Mouse (Mus musculus): ENCODE measurements around the gene Msmp. TPM values are rescaled to one million over a fixed set of nuclear protein-coding genes. Genes with fewer than 3 reads are reported as not detected.

The Msmp gene
- polyA plus RNA-seq, 1 experiment from 2014 or later, result 1.5 TPM

- WGBS, result 88% methylated on average over 4 of the region's 4 CpGs
- Histone ChIP-seq H3K4me3 (no peak overlapping the region), H3K27ac (no peak overlapping the region), H3K36me3 (peaks cover 47% of the 10 kb centered on the region), H3K27me3 (no peaks in the 10 kb centered on the region), H3K4me2 (no peak overlapping the region), H3K4me1 (peaks cover 27% of the 10 kb centered on the region), H3K9ac (no peak overlapping the region), H3K9me3 (no peaks in the 10 kb centered on the region)
- no peak for ATAC-seq (ENCODE audit: borderline replicate concordance, extremely low read depth, low FRiP score, low TSS enrichment)
Observed at GRCm38 (mm10) chr4:43573561-43573960, 10.7 kb downstream of the Msmp start.

GRCm38 (mm10) chr4:43571395-43572045 is 12.8 kb downstream of the Msmp start:
- Histone ChIP-seq H3K4me2 (no peak overlapping the region), H3K9ac (no peak overlapping the region), H3K36me3 (peaks cover 67% of the 10 kb centered on the region)

GRCm38 (mm10) chr4:43567140-43567539 is 17.2 kb downstream of the Msmp start:
- Histone ChIP-seq H3K4me2 (no peak overlapping the region), H3K27ac (no peak overlapping the region), H3K36me3 (peaks cover 73% of the 10 kb centered on the region), H3K9me3 (no peaks in the 10 kb centered on the region), H3K4me1 (peaks cover 14% of the 10 kb centered on the region), H3K9ac (no peak overlapping the region), H3K27me3 (no peaks in the 10 kb centered on the region), H3K4me3 (no peak overlapping the region)
- ATAC-seq (ENCODE audit: borderline replicate concordance, extremely low read depth, low FRiP score, low TSS enrichment), result no peak
- WGBS, result 88% methylated on average over 9 of the region's 9 CpGs

More at GRCm38 (mm10) chr4:43571395-43572045, 12.8 kb downstream of the Msmp start:
- no peak for ATAC-seq (ENCODE audit: borderline replicate concordance, extremely low read depth, low FRiP score, low TSS enrichment)
- H3K27me3 ChIP-seq, result no peaks in the 10 kb centered on the region
- H3K27ac ChIP-seq, result no peak overlapping the region
- WGBS, result 79% methylated on average over 6 of the region's 6 CpGs
- peaks cover 11% of the 10 kb centered on the region for H3K4me1 ChIP-seq
- no peak overlapping the region for H3K4me3 ChIP-seq
- H3K9me3 ChIP-seq, result no peaks in the 10 kb centered on the region

- no peaks in the 10 kb centered on the region for H3K9me3 ChIP-seq
Observed at GRCm38 (mm10) chr4:43564231-43564630, 20.1 kb downstream of the Msmp start.

GRCm38 (mm10) chr4:43563601-43563875 is 20.8 kb downstream of the Msmp start:
- Histone ChIP-seq H3K9ac (peak overlapping the region; percentile 80), H3K4me1 (peaks cover 41% of the 10 kb centered on the region), H3K27me3 (no peaks in the 10 kb centered on the region), H3K36me3 (peaks cover 40% of the 10 kb centered on the region), H3K4me3 (peak overlapping the region; percentile 62), H3K4me2 (peak overlapping the region; percentile 69), H3K27ac (no peak overlapping the region), H3K9me3 (no peaks in the 10 kb centered on the region)
- WGBS, result 75% methylated on average over 4 of the region's 4 CpGs
- ATAC-seq (ENCODE audit: borderline replicate concordance, extremely low read depth, low FRiP score, low TSS enrichment), result no peak

More at GRCm38 (mm10) chr4:43564231-43564630, 20.1 kb downstream of the Msmp start:
- Histone ChIP-seq H3K27ac (no peak overlapping the region), H3K27me3 (no peaks in the 10 kb centered on the region), H3K4me1 (peaks cover 34% of the 10 kb centered on the region), H3K4me3 (no peak overlapping the region), H3K4me2 (no peak overlapping the region), H3K36me3 (peaks cover 47% of the 10 kb centered on the region), H3K9ac (no peak overlapping the region)
- 27% methylated on average over 2 of the region's 2 CpGs for WGBS
- no peak for ATAC-seq (ENCODE audit: borderline replicate concordance, extremely low read depth, low FRiP score, low TSS enrichment)

- H3K9me3 ChIP-seq, result no peaks in the 10 kb centered on the region
- 6% methylated on average over 22 of the region's 22 CpGs for WGBS
- peak overlapping the region; percentile 99 for H3K27ac ChIP-seq
- peaks cover 35% of the 10 kb centered on the region for H3K36me3 ChIP-seq
- ATAC-seq (ENCODE audit: borderline replicate concordance, extremely low read depth, low FRiP score, low TSS enrichment), result no peak; the same call in 1 of the 2 replicates
- peak overlapping the region; percentile 80 for H3K9ac ChIP-seq
- H3K4me3 ChIP-seq, result peak overlapping the region; percentile 62
- peaks cover 46% of the 10 kb centered on the region for H3K4me1 ChIP-seq
- H3K4me2 ChIP-seq, result peak overlapping the region; percentile 69
- no peaks in the 10 kb centered on the region for H3K27me3 ChIP-seq
Observed at GRCm38 (mm10) chr4:43562769-43563600, 21.3 kb downstream of the Msmp start.

- H3K27ac ChIP-seq, result peak within 1 kb of the TSS; percentile 99
- WGBS, result under 1% methylated on average over 62 of the region's 62 CpGs
- H3K4me1 ChIP-seq, result peaks cover 54% of the 10 kb centered on the region
- H3K4me2 ChIP-seq, result peak within 1 kb of the TSS; percentile 69
- peak; percentile 88 for ATAC-seq (ENCODE audit: borderline replicate concordance, extremely low read depth, low FRiP score, low TSS enrichment)
- peak within 1 kb of the TSS; percentile 62 for H3K4me3 ChIP-seq
- peaks cover 27% of the 10 kb centered on the region for H3K36me3 ChIP-seq
- H3K9me3 ChIP-seq, result no peaks in the 10 kb centered on the region
- peak within 1 kb of the TSS; percentile 80 for H3K9ac ChIP-seq
- H3K27me3 ChIP-seq, result no peaks in the 10 kb centered on the region
Observed at GRCm38 (mm10) chr4:43561997-43562768, 22.1 kb downstream of the Msmp start, which contains the start of the genes Creb3 and Tln1. TSS of gene Creb3 (plus strand) at chr4:43562332. TSS of gene Tln1 (minus strand) at chr4:43562691.

GRCm38 (mm10) chr4:43561436-43561996 is 22.8 kb downstream of the Msmp start:
- peaks cover 59% of the 10 kb centered on the region for H3K4me1 ChIP-seq

GRCm38 (mm10) chr4:43560976-43561375 is 23.3 kb downstream of the Msmp start:
- WGBS, result 10% methylated on average over 2 of the region's 2 CpGs
- ATAC-seq (ENCODE audit: borderline replicate concordance, extremely low read depth, low FRiP score, low TSS enrichment), result no peak
- peaks cover 59% of the 10 kb centered on the region for H3K4me1 ChIP-seq
- H3K9me3 ChIP-seq, result no peaks in the 10 kb centered on the region
- no peaks in the 10 kb centered on the region for H3K27me3 ChIP-seq
- peak overlapping the region; percentile 69 for H3K4me2 ChIP-seq
- peak overlapping the region; percentile 62 for H3K4me3 ChIP-seq
- peaks cover 27% of the 10 kb centered on the region for H3K36me3 ChIP-seq
- peak overlapping the region; percentile 80 for H3K9ac ChIP-seq
- peak overlapping the region; percentile 99 for H3K27ac ChIP-seq

More at GRCm38 (mm10) chr4:43561436-43561996, 22.8 kb downstream of the Msmp start:
- Histone ChIP-seq H3K36me3 (peaks cover 27% of the 10 kb centered on the region), H3K9ac (peak overlapping the region; percentile 80), H3K9me3 (no peaks in the 10 kb centered on the region), H3K4me3 (peak overlapping the region; percentile 62), H3K4me2 (peak overlapping the region; percentile 69), H3K27me3 (no peaks in the 10 kb centered on the region), H3K27ac (peak overlapping the region; percentile 99)
- 1% methylated on average over 16 of the region's 16 CpGs for WGBS
- peak; percentile 1; the same call in 1 of the 2 replicates for ATAC-seq (ENCODE audit: borderline replicate concordance, extremely low read depth, low FRiP score, low TSS enrichment)

GRCm38 (mm10) chr4:43560243-43560611 is 24.1 kb downstream of the Msmp start:
- peak overlapping the region; percentile 62 for H3K4me3 ChIP-seq
- WGBS, result 19% methylated on average over 6 of the region's 6 CpGs
- no peaks in the 10 kb centered on the region for H3K27me3 ChIP-seq
- peaks cover 59% of the 10 kb centered on the region for H3K4me1 ChIP-seq
- peak overlapping the region; percentile 99 for H3K27ac ChIP-seq
- no peak for ATAC-seq (ENCODE audit: borderline replicate concordance, extremely low read depth, low FRiP score, low TSS enrichment)
- H3K9me3 ChIP-seq, result no peaks in the 10 kb centered on the region
- peaks cover 27% of the 10 kb centered on the region for H3K36me3 ChIP-seq
- peak overlapping the region; percentile 69 for H3K4me2 ChIP-seq
- H3K9ac ChIP-seq, result peak overlapping the region; percentile 80

GRCm38 (mm10) chr4:43559519-43560242 is 24.6 kb downstream of the Msmp start:
- Histone ChIP-seq H3K4me3 (peak overlapping the region; percentile 62), H3K4me1 (peaks cover 59% of the 10 kb centered on the region), H3K4me2 (peak overlapping the region; percentile 69), H3K9ac (peak overlapping the region; percentile 80), H3K9me3 (no peaks in the 10 kb centered on the region), H3K27me3 (no peaks in the 10 kb centered on the region), H3K36me3 (peaks cover 27% of the 10 kb centered on the region), H3K27ac (peak overlapping the region; percentile 99)
- no peak for ATAC-seq (ENCODE audit: borderline replicate concordance, extremely low read depth, low FRiP score, low TSS enrichment)
- 55% methylated on average over 13 of the region's 13 CpGs for WGBS

All from lung, embryonic 15.5 days (tissue).